Mouse (Mus musculus) heart, embryonic 15.5 days (tissue): Measurements from ENCODE around the gene Zfp362. TPM values are rescaled to one million over a fixed set of nuclear protein-coding genes. Genes with fewer than 3 reads are reported as not detected.
A peak's percentile ranks its signal among the peaks of the same experiment; 100 is the strongest.

Source experiments
- ATAC-seq: fragments of 200-750 bp; cut with Nextera tagmentation; replicated peaks from 2 replicates; pipeline ENCODE4 v1.8.0; 2017; ENCODE audit warnings: low read depth, moderate TSS enrichment; ENCODE audit not compliant: insufficient number of reproducible peaks, insufficient read depth, low FRiP score
- H3K27ac ChIP-seq: fragments of 300-500 bp; sonication (generic); 2 replicates; pipeline ENCODE4 v1.5.1; 2015; ENCODE audit warnings: mild to moderate bottlenecking, inconsistent platforms
- H3K27me3 ChIP-seq: fragments of 300-500 bp; sonication (generic); 2 replicates; pipeline ENCODE4 v1.6.1; 2015; ENCODE audit warnings: inconsistent platforms
- H3K36me3 ChIP-seq: fragments of 300-500 bp; sonication (generic); 2 replicates; pipeline ENCODE4 v1.6.1; 2015; ENCODE audit warnings: mild to moderate bottlenecking, inconsistent platforms
- H3K4me1 ChIP-seq: fragments of 300-500 bp; sonication (generic); replicated peaks from 2 replicates; pipeline ENCODE4 v1.6.1; 2015; ENCODE audit warnings: inconsistent platforms
- H3K4me2 ChIP-seq: fragments of 300-500 bp; sonication (generic); 2 replicates; pipeline ENCODE4 v1.6.1; 2015; ENCODE audit warnings: inconsistent platforms, mild to moderate bottlenecking, moderate library complexity
- H3K4me3 ChIP-seq: fragments of 300-500 bp; sonication (generic); 2 replicates; pipeline ENCODE4 v1.5.1; 2015; ENCODE audit warnings: mild to moderate bottlenecking, inconsistent platforms
- H3K9ac ChIP-seq: fragments of 300-500 bp; sonication (generic); 2 replicates; pipeline ENCODE4 v1.6.1; 2015; ENCODE audit warnings: mild to moderate bottlenecking, inconsistent platforms
- H3K9me3 ChIP-seq: fragments of 300-500 bp; sonication (generic); replicated peaks from 2 replicates; pipeline ENCODE4 v1.6.1; 2016; ENCODE audit warnings: inconsistent platforms
- WGBS: fragments of 180-500 bp; shearing (Covaris S2); methylation state at CpG from one replicate; pipeline ENCODE4 v1.1.7; 2015; ENCODE audit warnings: mixed read lengths; 5-methylcytosine and 5-hydroxymethylcytosine counted together
- polyA plus RNA-seq: library from polyadenylated mRNA; unstranded; fragments of >200 nt; fragmentation: Nextera tagmentation; extraction: Ambion mirVana; gene quantifications from 2 replicates; pipeline ENCODE4 v1.2.1, GENCODE M21; 2015

Gene Zfp362
- polyA plus RNA-seq, 1 experiment from 2014 or later, result 14.2 TPM

DNA sequence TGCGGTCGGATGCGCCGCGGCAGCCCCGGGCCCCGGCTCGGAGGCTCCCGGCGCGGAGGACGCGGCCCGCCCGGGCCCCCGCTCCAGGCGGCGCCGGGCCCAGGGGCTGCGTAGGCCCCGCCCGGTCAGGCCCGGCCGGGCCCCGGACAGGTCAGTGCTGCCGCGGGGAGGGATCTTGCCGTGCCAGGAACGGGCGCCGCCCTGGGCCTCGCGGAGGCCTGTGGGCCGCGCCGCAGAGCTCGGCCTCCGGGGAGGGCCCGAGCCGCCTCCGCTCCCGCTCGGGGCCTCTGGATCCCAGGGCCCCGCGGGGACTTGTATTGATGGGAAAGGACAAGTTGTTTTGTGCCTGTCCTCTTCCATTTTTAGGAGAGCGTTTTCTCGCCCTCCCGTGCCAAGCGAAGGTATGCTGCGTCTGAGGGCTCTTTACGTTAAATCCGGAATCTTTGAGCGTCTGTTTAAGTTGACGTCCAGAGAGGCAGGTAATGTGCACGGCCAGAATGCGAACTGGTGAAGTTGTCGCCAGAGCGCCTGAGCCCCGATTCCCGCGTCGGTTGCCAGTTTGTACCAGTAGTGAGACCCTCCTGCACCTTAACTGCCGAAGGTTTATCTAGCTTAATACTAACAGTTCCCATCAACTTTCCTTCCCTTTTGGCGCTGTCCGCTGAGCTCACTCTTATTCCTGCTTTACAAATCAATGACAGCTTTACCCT, 78.0 kb downstream of the Zfp362 start:
- Histone ChIP-seq H3K4me1 (peaks cover 59% of the 10 kb centered on the region), H3K9ac (peak overlapping the region; percentile 100), H3K27ac (peak overlapping the region; percentile 96), H3K27me3 (no peaks in the 10 kb centered on the region), H3K4me3 (peak overlapping the region; percentile 91), H3K9me3 (no peaks in the 10 kb centered on the region), H3K4me2 (peak overlapping the region; percentile 69), H3K36me3 (no peaks in the 10 kb centered on the region)
- WGBS, result under 1% methylated on average over 61 of the region's 65 CpGs
- ATAC-seq, result peak; percentile 74

DNA sequence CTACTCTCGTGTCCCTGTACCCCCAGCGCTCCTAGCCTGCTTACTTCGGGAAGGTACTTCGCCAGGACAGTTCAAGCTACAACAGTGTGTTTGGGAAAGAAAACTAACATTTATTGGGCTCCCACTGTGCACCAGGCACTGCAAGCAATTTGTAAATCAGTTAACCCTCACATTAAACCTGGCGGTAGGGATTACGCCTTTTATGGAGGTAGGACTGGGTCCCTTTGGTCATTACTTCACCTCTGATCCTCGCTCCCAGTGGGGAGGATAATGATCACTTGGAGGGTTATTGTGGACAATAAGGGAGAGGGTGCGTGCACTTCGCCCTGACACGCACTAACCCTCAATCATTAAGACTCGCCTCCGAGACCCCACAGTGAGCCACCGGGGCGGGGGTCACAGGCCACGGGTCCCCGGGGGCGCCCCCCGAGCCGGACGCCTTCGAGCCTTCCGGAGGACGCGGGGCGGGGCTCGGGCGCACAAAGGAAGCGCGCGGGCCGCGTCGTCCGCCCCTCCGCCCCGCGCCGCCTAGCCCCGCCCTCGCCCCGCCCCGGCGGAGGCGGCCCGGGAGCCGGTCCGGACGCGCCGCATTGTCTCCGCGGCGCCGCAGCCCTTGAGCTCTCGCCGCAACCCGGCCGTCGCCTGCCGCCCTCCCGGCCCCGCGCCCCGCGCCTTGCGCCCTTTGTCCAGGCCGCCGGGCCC, 78.7 kb downstream of the Zfp362 start:
- 4% methylated on average over 43 of the region's 68 CpGs for WGBS
- Histone ChIP-seq H3K4me2 (peak overlapping the region; percentile 69), H3K27ac (peak overlapping the region; percentile 96), H3K9ac (peak overlapping the region; percentile 100), H3K36me3 (no peaks in the 10 kb centered on the region), H3K27me3 (no peaks in the 10 kb centered on the region), H3K4me1 (peaks cover 53% of the 10 kb centered on the region), H3K4me3 (peak overlapping the region; percentile 91), H3K9me3 (no peaks in the 10 kb centered on the region)
- peak; percentile 91 for ATAC-seq

DNA sequence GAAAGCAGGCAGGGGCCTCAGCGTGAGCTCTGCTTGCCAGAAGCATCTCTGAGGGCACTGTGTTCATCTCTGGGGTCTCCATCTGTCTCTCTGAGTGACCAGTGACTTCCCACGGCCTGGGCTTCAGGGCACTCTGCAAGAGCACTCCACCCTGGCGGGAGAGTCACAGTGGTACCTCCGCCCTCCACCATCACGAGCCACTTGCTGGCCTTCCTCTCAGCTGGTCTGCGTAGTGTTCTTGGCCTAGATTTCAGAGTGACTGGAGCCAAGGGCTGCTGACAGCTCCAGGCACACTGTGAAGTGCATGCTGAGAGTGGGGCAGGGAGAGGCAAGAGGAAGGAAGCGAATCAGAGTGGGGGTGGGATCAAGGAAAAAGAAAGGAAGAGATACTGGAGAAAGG, 81.8 kb downstream of the Zfp362 start:
- ATAC-seq, result no peak; the same call in 1 of the 2 replicates
- Histone ChIP-seq H3K4me2 (no peak overlapping the region), H3K27me3 (no peaks in the 10 kb centered on the region), H3K9me3 (no peaks in the 10 kb centered on the region), H3K4me1 (peaks cover 46% of the 10 kb centered on the region), H3K4me3 (no peak overlapping the region), H3K9ac (no peak overlapping the region), H3K36me3 (no peaks in the 10 kb centered on the region), H3K27ac (peak overlapping the region; percentile 53)
- WGBS, result 37% methylated on average over 7 of the region's 7 CpGs

DNA sequence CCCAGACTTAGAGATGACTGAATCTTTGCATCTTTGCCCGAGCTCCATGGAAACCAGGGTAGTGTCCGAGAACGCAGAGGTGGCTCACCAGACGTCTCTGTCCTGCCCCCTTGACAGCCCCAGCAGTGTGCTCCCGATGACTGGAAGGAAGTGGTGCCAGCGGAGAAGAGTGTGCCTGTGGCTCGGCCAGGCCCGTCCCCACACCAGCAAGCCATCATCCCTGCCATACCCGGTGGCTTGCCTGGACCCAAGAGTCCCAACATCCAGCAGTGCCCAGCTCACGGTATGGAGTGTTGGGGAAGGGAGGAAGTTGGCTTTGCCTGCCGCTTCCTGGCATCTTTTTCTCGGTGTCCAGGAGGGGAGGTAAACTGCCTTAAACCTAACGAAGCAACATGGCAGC, 82.4 kb downstream of the Zfp362 start:
- Histone ChIP-seq H3K4me2 (no peak overlapping the region), H3K9me3 (no peaks in the 10 kb centered on the region), H3K36me3 (no peaks in the 10 kb centered on the region), H3K9ac (no peak overlapping the region), H3K4me1 (peaks cover 40% of the 10 kb centered on the region), H3K4me3 (no peak overlapping the region), H3K27me3 (no peaks in the 10 kb centered on the region), H3K27ac (0 out of 2 replicates have a peak overlapping the region, but pooled peaks have one; percentile 53)
- 79% methylated on average over 13 of the region's 13 CpGs for WGBS
- no peak for ATAC-seq

Other genes with a start within 250 kb of the Zfp362 start
- gene Zscan20, start 195.9 kb downstream of the Zfp362 start, polyA plus RNA-seq, result 2.4 and 3.7 TPM in 2 replicates
- gene Tlr12, start 187.4 kb downstream of the Zfp362 start, polyA plus RNA-seq, result 0.15 and 0.68 TPM in 2 replicates
- gene Phc2, start 151.3 kb downstream of the Zfp362 start, polyA plus RNA-seq, result 28.5 and 40.2 TPM in 2 replicates
- 0.04 TPM in 1 of 2 replicates, not detected in the other for gene A3galt2, start 50.7 kb downstream of the Zfp362 start, polyA plus RNA-seq
- gene Trim62, start 77.5 kb upstream of the Zfp362 start, polyA plus RNA-seq, result 2.3 and 2.9 TPM in 2 replicates
- 6.8 and 10.4 TPM in 2 replicates for gene Azin2, start 156.4 kb upstream of the Zfp362 start, polyA plus RNA-seq
- gene Ak2, start 185.9 kb upstream of the Zfp362 start, polyA plus RNA-seq, result 149 and 155 TPM in 2 replicates